Mouse (Mus musculus): Measurements from ENCODE around the gene Axin2. TPM values are rescaled to one million over a fixed set of nuclear protein-coding genes. Genes with fewer than 3 reads are reported as not detected.
"Not testable (repeated sequence)": the region's sequence is repeated elsewhere in the genome, so short reads cannot be mapped to it uniquely, and the experiment has no call there.

The Axin2 gene
- polyA plus RNA-seq (2015; fragmentation: Nextera tagmentation; extraction: Ambion mirVana) = 3.6 TPM in 2 replicates

DNA sequence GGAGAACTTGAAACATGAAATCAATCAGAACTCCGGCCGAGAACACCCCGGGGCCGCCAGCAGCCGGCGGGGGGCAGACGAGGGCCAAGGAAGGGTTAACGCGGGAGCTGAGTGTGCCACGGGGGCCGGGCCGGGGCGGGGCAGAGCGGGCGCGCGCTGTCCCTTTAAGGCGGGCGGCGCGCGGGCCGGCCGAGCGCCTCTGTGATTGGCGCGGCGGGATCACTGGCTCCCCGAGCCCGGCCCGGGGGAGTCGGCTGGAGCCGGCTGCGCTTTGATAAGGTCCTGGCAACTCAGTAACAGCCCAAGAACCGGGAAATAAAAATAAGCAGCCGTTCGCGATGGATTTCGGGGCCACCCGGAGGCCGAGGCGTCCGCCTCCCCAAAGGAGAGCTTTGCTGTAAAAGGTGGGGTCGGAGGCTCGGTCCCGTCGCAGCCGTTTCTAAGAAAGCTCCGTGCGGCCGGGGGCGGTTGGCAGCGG lies at the start of gene Axin2:
Gene Axin2, plus strand, starts transcription at position 192 of the 478 bp plus-strand sequence.
- peak; percentile 97 for DNase-seq (ENCODE audit: low spot score)

GRCm38 (mm10) chr11:108871284-108871683 lies 48.9 kb upstream of the Axin2 start:
- not testable (repeated sequence) for DNase-seq (ENCODE audit: low spot score)

GRCm38 (mm10) chr11:108871748-108872147 lies 48.4 kb upstream of the Axin2 start:
- DNase-seq (ENCODE audit: low spot score) = no peak

GRCm38 (mm10) chr11:108876633-108877205 lies 43.4 kb upstream of the Axin2 start:
- DNase-seq (ENCODE audit: low spot score) = no peak

GRCm38 (mm10) chr11:108877520-108877919 lies 42.6 kb upstream of the Axin2 start:
- no peak for DNase-seq (ENCODE audit: low spot score)

- DNase-seq (ENCODE audit: low spot score) = no peak
Measured at GRCm38 (mm10) chr11:108880546-108880945, 39.6 kb upstream of the Axin2 start.

DNA sequence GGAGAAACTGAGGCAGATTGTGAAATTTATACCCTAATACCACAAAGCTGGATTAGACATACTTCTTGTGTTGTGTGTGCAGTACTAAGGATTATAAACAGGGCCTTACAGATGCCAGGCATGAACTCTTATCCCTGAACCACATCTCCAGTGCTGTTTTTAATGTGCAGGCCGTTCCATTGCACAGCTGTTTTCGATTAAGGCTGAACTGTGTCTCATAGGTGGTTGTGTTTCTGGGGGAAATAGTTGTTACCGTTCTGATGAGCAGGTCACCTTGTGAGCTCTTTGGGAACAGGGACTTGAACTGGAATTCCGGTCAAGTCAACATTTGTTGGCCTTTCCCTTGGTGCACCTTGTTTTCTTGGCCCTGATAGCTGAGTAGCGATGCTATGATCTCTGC lies 38.5 kb upstream of the Axin2 start:
- DNase-seq (ENCODE audit: low spot score) = no peak

DNA sequence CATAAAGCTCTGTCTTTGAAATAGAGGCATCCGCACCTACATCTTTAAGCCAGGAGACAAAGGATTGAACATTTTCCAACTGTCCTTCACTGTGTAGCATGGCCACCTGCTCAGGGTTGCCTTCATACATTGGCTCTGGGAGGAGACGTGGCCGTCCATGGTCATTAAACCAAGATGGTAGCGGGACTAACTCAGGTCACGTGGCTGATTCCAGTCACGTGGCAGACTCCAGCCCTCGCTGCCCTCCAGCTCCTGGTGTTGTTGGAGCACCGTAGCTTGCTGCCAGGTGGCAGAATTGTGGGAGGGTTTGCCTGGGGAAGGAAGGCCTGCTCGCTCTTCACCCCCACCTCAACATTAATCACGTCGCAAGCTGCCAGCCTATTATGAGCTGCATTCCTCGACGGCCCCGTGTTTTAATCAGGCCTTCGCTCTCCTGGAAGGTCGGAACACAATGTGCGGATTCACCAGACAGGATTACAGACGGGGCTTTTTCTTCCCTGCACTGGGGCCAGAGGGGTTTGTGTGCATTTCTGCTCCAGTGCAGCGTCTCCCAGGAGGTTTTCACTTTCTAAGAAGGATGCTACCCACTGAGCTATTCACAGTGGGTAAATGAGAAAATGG lies 34.8 kb upstream of the Axin2 start:
- DNase-seq (ENCODE audit: low spot score) = no peak

DNA sequence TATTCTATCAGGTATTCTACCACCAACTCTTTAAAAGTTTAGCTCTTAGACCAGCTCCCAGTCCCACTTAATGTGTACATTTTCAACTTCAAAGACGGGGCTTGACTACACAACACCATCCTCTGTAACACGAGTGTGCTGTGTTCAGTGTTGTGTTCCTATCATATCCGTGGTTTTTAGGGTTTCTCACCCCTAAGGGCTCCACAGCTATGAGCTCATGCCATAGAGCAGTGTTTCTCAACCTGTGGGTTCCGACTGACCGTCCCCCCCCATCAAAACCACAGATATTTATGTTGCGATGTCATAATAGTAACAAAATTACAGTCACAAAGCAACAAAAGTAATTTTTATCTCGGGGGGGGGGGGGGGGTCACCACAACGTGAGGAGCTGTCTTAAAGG lies 34.1 kb upstream of the Axin2 start:
- DNase-seq (ENCODE audit: low spot score) = no peak

GRCm38 (mm10) chr11:108889121-108889520 lies 31.0 kb upstream of the Axin2 start:
- DNase-seq (ENCODE audit: low spot score) = peak; percentile 31

DNA sequence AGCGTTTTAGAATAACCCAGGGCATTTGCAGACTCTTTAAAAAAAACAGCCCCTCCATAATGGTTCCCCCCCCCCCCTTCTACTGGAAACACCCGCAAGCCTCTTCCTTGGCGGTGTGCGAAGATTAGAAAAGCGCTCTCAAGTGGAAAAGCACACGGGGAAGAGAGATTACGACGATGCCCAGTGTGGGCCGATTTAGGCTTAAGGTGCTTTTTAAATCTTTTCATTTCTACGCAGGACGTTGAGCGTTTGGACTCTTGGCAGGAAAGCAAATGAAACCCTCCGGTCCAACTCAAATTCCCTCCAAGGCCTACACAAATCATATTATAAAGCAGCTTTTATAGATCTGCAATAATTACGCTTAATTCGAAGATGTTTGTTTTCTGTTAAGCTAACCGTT lies 29.6 kb upstream of the Axin2 start:
- no peak for DNase-seq (ENCODE audit: low spot score)

- DNase-seq (ENCODE audit: low spot score) = no peak
Measured at GRCm38 (mm10) chr11:108891111-108891870, 28.9 kb upstream of the Axin2 start.

DNA sequence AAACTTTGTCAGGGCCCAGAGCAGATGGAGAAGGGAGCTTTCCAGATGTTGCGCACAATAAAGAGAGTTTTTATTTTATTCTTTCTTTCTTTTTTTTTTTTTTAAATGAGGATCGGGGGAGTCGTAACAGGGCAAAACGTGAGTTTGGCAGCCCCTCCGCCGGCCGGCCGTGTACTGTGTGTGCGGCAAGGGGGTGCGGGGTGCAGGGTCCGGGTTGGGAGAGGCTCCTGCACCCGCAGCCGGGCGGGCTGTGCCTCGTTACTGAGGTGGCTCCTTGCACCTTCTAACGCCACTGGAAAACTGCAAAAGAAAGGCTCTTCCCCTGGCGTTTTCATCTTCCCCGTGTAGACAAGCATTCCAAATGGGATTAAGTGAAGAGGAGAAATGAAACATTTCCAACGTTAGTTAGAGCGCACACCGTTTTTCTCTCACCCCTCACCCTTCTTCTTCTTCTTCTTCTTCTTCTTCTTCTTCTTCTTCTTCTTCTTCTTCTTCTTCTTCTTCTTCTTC lies 28.2 kb upstream of the Axin2 start:
- DNase-seq (ENCODE audit: low spot score) = no peak

DNA sequence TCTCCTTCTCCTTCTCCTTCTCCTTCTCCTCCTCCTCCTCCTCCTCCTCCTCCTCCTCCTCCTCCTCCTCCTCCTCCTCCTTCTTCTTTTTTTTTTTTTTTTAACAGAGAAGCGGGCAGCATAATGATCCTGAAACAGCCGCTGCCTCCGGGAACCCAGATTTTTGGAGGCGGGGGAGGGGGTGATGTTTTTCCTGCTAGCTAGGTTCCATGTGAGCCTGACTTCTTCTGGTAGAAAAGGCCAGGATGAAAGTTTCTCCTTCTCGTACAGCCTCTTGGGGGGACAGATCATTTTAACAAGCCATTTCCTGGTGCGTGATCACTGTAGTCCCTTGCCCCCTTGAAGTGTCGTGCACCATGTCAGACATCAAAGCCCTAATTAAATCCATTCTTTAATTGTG lies 27.7 kb upstream of the Axin2 start:
- no peak for DNase-seq (ENCODE audit: low spot score)

DNA sequence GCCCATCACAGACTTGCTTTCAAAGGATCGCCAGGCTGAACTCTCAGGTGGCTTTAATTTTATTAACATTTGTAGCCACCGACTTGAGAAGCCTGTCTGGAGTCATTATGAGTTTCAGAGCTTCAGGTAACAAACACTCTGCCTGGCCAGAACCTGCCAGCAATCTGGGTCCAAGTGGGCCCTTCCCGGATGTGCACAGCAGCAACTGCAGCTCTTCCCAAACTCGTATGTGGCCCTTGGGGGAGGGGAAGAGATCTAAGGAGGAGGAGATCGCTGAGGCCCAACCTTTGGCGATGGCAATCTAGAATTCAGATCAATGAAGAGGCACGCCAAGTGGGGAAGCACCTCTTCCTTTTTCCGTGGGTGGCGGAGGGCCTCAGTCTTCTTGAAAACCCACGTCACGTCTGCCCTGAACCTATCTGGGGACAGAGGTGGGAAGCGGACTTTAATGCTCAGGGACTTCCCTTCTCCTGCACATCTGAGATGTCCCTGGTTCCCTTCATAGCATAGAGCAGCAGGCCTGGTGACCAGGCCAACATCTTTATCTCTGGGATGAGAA lies 26.8 kb upstream of the Axin2 start:
- DNase-seq (ENCODE audit: low spot score) = no peak

DNA sequence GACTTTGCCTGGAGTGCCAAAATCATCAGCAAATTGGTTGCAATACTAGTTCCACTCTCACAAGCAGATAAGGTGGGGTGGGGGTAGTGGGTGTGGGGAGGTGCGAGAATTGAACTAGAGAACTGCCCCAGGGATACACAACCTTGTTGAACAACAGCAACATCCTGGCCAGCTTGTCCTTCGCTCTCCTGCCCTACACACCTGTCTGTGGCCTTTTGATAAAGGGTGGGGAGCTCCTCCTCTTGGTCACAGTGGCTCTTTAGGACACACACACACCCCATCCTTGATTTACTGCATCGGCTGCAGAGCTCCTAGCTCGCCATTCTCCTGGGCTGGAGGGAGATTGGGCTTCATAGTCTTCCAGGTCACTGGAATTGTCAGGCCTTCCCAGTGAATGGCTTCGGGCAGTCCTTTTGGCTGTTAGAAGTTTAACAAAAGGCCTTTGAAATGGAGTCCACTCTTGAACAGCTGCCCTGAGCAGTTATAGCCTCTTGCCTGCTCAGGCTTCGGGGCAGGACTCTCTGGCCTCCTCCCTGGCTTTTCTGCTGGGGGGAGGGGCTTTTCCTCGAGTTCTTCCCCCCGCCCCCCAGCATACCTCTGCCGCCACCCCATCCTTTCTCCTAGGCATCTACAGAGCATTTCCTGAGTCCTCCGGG lies 26.2 kb upstream of the Axin2 start:
- DNase-seq (ENCODE audit: low spot score) = no peak

- DNase-seq (ENCODE audit: low spot score) = no peak
Measured at GRCm38 (mm10) chr11:108897034-108897433, 23.1 kb upstream of the Axin2 start.

- DNase-seq (ENCODE audit: low spot score) = no peak
Measured at GRCm38 (mm10) chr11:108898063-108898462, 22.1 kb upstream of the Axin2 start.

- no peak for DNase-seq (ENCODE audit: low spot score)
Measured at GRCm38 (mm10) chr11:108898483-108898882, 21.7 kb upstream of the Axin2 start.

DNA sequence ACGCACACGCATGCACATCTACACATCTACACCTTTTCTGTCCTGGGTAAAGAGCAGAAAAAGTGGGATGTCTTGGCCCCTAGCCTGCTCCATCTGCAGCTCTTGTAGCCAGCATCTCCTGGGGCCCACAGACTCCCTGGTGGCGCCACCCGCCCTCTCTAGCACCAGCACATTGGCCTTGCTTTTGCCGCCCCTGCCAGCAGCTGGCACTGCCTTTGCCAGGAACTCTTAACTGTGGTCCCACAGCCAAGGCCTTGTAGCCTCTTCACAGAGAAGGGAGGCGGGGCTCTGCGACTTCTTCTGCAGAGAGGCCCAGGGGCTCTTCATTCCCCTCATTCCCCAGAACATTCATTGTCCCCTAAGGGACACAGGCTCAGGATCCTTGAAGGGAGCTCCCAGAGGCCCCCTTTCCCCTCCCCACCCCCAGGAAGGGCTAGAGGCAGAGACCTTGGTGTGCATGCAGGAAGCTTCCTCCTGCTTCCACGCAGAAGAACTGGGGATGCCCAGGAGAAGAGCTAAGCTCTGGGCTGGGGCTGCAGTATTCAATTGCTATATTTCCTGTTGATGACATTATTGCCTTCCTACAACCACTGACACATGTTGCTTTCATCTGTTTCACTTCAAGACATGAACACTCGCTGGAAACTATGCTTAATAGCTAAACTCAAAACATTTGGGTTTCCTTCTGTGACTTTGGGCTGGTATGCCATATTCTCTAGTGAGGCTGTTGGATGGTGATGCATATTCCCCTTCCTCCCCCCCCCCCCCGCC lies 19.2 kb upstream of the Axin2 start:
- DNase-seq (ENCODE audit: low spot score) = no peak

GRCm38 (mm10) chr11:108901670-108902069 lies 18.5 kb upstream of the Axin2 start:
- DNase-seq (ENCODE audit: low spot score) = no peak
